Mouse (Mus musculus) kidney, postnatal 0 days (tissue): ENCODE data around the gene Fads2. TPM values are rescaled to one million over a fixed set of nuclear protein-coding genes. Genes with fewer than 3 reads are reported as not detected.

Source experiments
- ATAC-seq: fragments of 200-750 bp; cut with Nextera tagmentation; replicated peaks from 2 replicates; pipeline ENCODE4 v1.8.0; 2017; ENCODE audit warnings: low read depth, moderate number of reproducible peaks, moderate TSS enrichment, moderate library complexity; ENCODE audit not compliant: low FRiP score
- DNase-seq: peaks from one replicate; pipeline ENCODE4 v3.0.0-alpha.2; 2016; ENCODE audit warnings: low spot score
- H3K27ac ChIP-seq: fragments of 300-500 bp; sonication (generic); 2 replicates; pipeline ENCODE4 v1.5.1; 2014; ENCODE audit warnings: mild to moderate bottlenecking
- H3K27me3 ChIP-seq: fragments of 300-500 bp; sonication (generic); 2 replicates; pipeline ENCODE4 v1.6.1; 2014; ENCODE audit warnings: low read length, mixed read lengths; ENCODE audit not compliant: insufficient read depth
- H3K36me3 ChIP-seq: fragments of 300-500 bp; sonication (generic); 2 replicates; pipeline ENCODE4 v1.6.1; 2014; ENCODE audit warnings: low read length, mixed read lengths; ENCODE audit not compliant: insufficient read depth
- H3K4me1 ChIP-seq: fragments of 300-500 bp; sonication (generic); replicated peaks from 2 replicates; pipeline ENCODE4 v1.6.1; 2014; ENCODE audit warnings: antibody characterized with exemption, low read length, mixed read lengths; ENCODE audit not compliant: insufficient read depth
- H3K4me2 ChIP-seq: fragments of 300-500 bp; sonication (generic); 2 replicates; pipeline ENCODE4 v1.6.1; 2014; ENCODE audit warnings: mild to moderate bottlenecking, low read length, moderate library complexity, mixed read lengths
- H3K4me3 ChIP-seq: fragments of 300-500 bp; sonication (generic); replicated peaks from 2 replicates; pipeline ENCODE4 v1.5.1; 2014; ENCODE audit warnings: low read depth, low read length
- H3K9ac ChIP-seq: fragments of 300-500 bp; sonication (generic); 2 replicates; pipeline ENCODE4 v1.6.1; 2014; ENCODE audit warnings: low read depth, low read length
- H3K9me3 ChIP-seq: fragments of 300-500 bp; sonication (generic); replicated peaks from 2 replicates; pipeline ENCODE4 v1.6.1; 2016; ENCODE audit warnings: low read length, inconsistent platforms, mixed read lengths
- CTCF ChIP-seq: IDR thresholded peaks from 2 replicates; pipeline ENCODE4 v1.5.1; 2016; ENCODE audit warnings: antibody characterized with exemption, low read depth, mild to moderate bottlenecking, moderate library complexity
- WGBS: fragments of 180-500 bp; shearing (Covaris S2); extraction: QIAGEN DNeasy Blood & Tissue Kit; methylation state at CpG from one replicate; pipeline ENCODE4 v1.1.7; 2014; 5-methylcytosine and 5-hydroxymethylcytosine counted together
- polyA plus RNA-seq: library from polyadenylated mRNA; unstranded; fragments of >200 nt; fragmentation: Nextera tagmentation; extraction: Ambion mirVana; gene quantifications from 2 replicates; pipeline ENCODE4 v1.2.1, GENCODE M21; 2015

Gene Fads2
- polyA plus RNA-seq, 1 experiment from 2014 or later: 37.1 TPM

DNA sequence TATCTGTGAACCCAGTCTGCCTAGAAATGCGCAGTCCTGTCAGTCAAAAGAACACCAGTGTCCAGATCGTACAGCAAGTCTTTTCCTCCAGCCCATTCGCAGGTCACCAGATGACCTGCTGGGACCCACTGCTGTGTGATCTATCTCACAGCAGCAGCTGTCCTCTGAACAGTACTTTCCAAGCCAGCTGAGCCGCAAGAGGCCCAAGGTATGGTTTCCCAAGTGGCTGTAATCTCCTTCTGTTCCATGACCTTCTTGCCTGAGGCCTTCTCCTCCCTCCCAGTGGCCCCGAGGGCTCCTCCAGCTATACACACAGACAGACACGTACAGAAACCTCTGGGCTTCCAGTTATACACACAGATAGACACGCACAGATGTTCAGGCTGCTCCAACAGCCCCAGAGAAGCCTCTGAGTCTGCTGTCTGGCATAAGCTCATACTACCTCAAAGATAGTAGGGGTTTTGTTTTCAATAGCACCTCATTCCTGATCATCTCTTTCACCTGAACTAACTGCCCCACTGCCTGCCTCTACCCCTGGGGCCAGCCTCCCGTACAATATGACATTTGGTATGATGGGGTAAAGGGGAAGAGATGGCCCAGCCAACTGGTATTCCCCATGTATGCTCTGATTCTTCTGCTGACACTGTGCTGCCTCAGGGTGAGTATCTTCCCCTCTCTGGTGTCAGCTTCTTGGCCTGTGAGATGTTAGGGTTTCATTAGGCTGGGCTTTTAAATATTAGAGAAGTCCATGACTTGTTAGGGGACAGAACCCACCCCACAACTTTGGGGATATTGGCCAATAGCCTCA is 40.6 kb downstream of the Fads2 start:
- 57% methylated on average over 8 of the region's 8 CpGs for WGBS
- H3K27me3 ChIP-seq: no peaks in the 10 kb centered on the region
- DNase-seq (no peak), ATAC-seq (no peak)
- no peak overlapping the region for H3K4me2 ChIP-seq
- H3K4me3 ChIP-seq: no peak overlapping the region
- peaks cover 3% of the 10 kb centered on the region; the same call in 1 of the 2 replicates for H3K4me1 ChIP-seq
- H3K9me3 ChIP-seq: no peaks in the 10 kb centered on the region
- TF ChIP-seq CTCF: no peak
- H3K36me3 ChIP-seq: peaks cover 16% of the 10 kb centered on the region; the same call in 1 of the 2 replicates
- H3K9ac ChIP-seq: no peak overlapping the region
- H3K27ac ChIP-seq: no peak overlapping the region

- Histone ChIP-seq H3K9me3 (no peaks in the 10 kb centered on the region), H3K27me3 (no peaks in the 10 kb centered on the region), H3K4me3 (no peak overlapping the region), H3K27ac (no peak overlapping the region), H3K9ac (no peak overlapping the region), H3K36me3 (0 out of 2 replicates have a peak, but pooled peaks cover 12% of the 10 kb centered on the region), H3K4me1 (peaks cover 3% of the 10 kb centered on the region; the same call in 1 of the 2 replicates), H3K4me2 (no peak overlapping the region)
- ATAC-seq: no peak
- WGBS: 53% methylated on average over 10 of the region's 10 CpGs
- peak; percentile 79 for DNase-seq
- peak; percentile 90 for TF ChIP-seq CTCF
Observed at GRCm38 (mm10) chr19:10059911-10060567, 41.5 kb downstream of the Fads2 start.

DNA sequence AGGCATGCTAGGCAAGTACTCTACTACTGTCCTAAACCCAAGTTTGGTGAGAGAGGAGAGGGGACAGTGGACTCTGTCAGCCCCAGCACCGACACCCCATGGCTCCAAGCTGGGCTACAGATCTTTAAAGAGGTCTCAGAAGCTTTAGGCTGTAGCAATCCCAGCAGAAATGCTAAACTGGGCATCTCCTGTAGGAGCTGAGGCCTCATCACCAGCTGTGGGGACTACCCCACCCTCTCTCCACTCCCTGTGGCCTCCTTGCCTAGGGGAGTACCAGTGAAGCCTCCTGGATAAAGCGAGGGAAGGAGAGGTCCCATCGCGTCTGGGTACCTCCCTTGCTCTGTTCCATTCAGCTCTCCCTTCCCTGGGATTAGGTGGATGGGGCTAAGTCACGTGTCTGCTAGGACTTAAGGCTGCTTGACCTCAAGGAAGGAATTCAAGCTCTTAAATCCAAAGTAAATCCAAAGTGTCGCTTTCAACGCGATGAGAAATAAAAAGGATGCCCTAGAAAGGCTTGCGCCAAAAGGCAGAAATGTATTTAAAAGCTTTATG is 42.6 kb downstream of the Fads2 start:
- Histone ChIP-seq H3K36me3 (0 out of 2 replicates have a peak, but pooled peaks cover 5% of the 10 kb centered on the region), H3K4me1 (peaks cover 3% of the 10 kb centered on the region; the same call in 1 of the 2 replicates), H3K4me3 (no peak overlapping the region), H3K4me2 (no peak overlapping the region), H3K9me3 (no peaks in the 10 kb centered on the region), H3K27me3 (no peaks in the 10 kb centered on the region), H3K27ac (no peak overlapping the region), H3K9ac (no peak overlapping the region)
- 68% methylated on average over 9 of the region's 9 CpGs for WGBS
- TF ChIP-seq CTCF: no peak
- ATAC-seq: no peak
- no peak for DNase-seq

DNA sequence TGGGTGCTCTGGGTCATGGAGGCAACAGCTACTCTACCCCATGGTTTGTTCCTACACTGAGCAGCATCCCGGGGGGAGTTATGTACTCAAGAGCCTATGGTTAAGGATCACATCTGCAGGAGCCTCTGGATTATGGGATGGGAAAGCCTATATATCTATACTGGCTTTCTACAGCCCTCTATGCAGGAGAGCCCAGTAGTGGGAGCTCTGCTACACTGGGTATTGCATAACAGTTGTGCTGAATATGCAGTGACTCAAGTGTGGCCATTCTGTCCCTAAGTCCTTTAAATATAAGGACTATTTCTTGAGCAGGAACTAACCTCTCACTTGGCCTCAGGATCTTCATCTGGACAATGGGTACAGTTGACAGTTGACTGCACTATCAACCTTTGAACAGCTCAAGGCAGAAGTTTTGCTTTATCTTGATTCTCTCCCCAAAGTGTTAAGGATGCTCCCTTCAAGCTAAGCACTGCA is 43.2 kb downstream of the Fads2 start:
- Histone ChIP-seq H3K27me3 (no peaks in the 10 kb centered on the region), H3K4me2 (no peak overlapping the region), H3K9me3 (no peaks in the 10 kb centered on the region), H3K4me1 (peaks cover 3% of the 10 kb centered on the region; the same call in 1 of the 2 replicates), H3K36me3 (0 out of 2 replicates have a peak, but pooled peaks cover 5% of the 10 kb centered on the region), H3K27ac (peak overlapping the region; percentile 22; the same call in 1 of the 2 replicates), H3K9ac (no peak overlapping the region), H3K4me3 (no peak overlapping the region)
- ATAC-seq (no peak), DNase-seq (no peak)
- WGBS: 83% methylated on average over 1 of the region's 1 CpGs
- TF ChIP-seq CTCF: no peak

DNA sequence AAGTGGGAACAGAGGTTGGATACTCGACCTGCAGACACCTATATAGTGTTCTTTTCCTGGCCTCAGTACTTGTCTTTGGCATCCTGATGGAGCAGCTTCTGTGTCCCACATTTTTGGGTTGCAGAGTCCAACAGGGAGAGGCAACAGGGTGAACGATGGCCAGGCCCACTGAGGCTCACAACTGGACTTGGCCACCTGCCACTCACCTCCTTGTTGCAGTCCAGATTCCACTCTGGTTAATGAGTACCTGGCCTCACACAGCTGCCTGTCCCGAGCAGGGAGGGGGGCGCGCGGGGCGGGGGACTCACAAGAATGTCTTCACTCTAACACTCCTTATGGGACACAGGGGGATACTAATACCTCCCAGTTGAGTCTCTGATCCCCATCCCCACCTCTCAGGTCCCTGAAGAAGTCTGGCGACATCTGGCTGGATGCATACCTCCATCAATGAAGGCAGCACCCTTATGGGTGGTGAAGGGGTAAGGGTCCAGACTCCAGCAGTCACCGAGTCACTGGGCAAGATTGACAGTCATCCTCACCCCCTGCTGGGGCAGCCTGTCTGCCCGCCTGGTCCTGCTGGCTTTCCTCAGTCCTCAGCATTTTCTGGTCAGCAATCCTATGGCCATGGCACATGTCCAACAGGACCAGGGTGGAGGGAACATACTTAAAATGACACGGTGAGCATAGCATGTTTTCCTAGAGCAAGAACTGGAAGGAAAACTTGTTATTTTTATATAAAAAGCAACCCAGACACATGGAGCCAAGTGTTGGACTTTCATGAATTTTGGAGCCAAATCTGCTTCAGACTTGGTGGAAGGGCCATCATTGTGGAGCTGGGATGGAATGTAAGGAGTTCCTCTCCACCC is 43.8 kb downstream of the Fads2 start:
- Histone ChIP-seq H3K4me1 (peaks cover 3% of the 10 kb centered on the region; the same call in 1 of the 2 replicates), H3K36me3 (peaks cover 9% of the 10 kb centered on the region; the same call in 1 of the 2 replicates), H3K4me2 (no peak overlapping the region), H3K9ac (no peak overlapping the region), H3K9me3 (no peaks in the 10 kb centered on the region), H3K27ac (peak overlapping the region; percentile 22; the same call in 1 of the 2 replicates), H3K4me3 (no peak overlapping the region), H3K27me3 (no peaks in the 10 kb centered on the region)
- 55% methylated on average over 11 of the region's 11 CpGs for WGBS
- TF ChIP-seq CTCF: no peak
- DNase-seq (peak; percentile 49), ATAC-seq (peak; percentile 76)
